Mouse (Mus musculus) hindbrain, embryonic 13.5 days (tissue): ENCODE results near the gene Trim24. TPM values are rescaled to one million over a fixed set of nuclear protein-coding genes. Genes with fewer than 3 reads are reported as not detected.
A peak's percentile ranks its signal among the peaks of the same experiment; 100 is the strongest.
"Not testable (repeated sequence)": the region's sequence is repeated elsewhere in the genome, so short reads cannot be mapped to it uniquely, and the experiment has no call there.

ENCODE experiments used
- ATAC-seq: fragments of 200-750 bp; cut with Nextera tagmentation; 2 replicates; pipeline ENCODE4 v1.8.0; 2017; ENCODE audit warnings: moderate TSS enrichment; ENCODE audit not compliant: low FRiP score
- H3K27ac ChIP-seq: fragments of 300-500 bp; sonication (generic); 2 replicates; pipeline ENCODE4 v1.5.1; 2015; ENCODE audit warnings: inconsistent platforms, mild to moderate bottlenecking, moderate library complexity
- H3K27me3 ChIP-seq: fragments of 300-500 bp; sonication (generic); 2 replicates; pipeline ENCODE4 v1.6.1; 2015; ENCODE audit warnings: mild to moderate bottlenecking, inconsistent platforms
- H3K36me3 ChIP-seq: fragments of 300-500 bp; sonication (generic); 2 replicates; pipeline ENCODE4 v1.6.1; 2015; ENCODE audit warnings: mild to moderate bottlenecking, inconsistent platforms
- H3K4me1 ChIP-seq: fragments of 300-500 bp; sonication (generic); replicated peaks from 2 replicates; pipeline ENCODE4 v1.6.1; 2015; ENCODE audit warnings: inconsistent platforms
- H3K4me2 ChIP-seq: fragments of 300-500 bp; sonication (generic); 2 replicates; pipeline ENCODE4 v1.6.1; 2015; ENCODE audit warnings: inconsistent platforms, mild to moderate bottlenecking, moderate library complexity
- H3K4me3 ChIP-seq: fragments of 300-500 bp; sonication (generic); 2 replicates; pipeline ENCODE4 v1.5.1; 2015; ENCODE audit warnings: mild to moderate bottlenecking, inconsistent platforms
- H3K9ac ChIP-seq: fragments of 300-500 bp; sonication (generic); 2 replicates; pipeline ENCODE4 v1.6.1; 2015; ENCODE audit warnings: mild to moderate bottlenecking, inconsistent platforms
- H3K9me3 ChIP-seq: fragments of 300-500 bp; sonication (generic); 2 replicates; pipeline ENCODE4 v1.6.1; 2016; ENCODE audit warnings: inconsistent platforms
- WGBS: fragments of 180-500 bp; shearing (Covaris S2); methylation state at CpG from one replicate; pipeline ENCODE4 v1.1.7; 2015; 5-methylcytosine and 5-hydroxymethylcytosine counted together
- polyA plus RNA-seq: library from polyadenylated mRNA; unstranded; fragments of >200 nt; fragmentation: Nextera tagmentation; extraction: Ambion mirVana; gene quantifications from 2 replicates; pipeline ENCODE4 v1.2.1, GENCODE M21; 2015

Trim24 gene
- polyA plus RNA-seq, 1 experiment from 2014 or later, result 21.6 TPM

DNA sequence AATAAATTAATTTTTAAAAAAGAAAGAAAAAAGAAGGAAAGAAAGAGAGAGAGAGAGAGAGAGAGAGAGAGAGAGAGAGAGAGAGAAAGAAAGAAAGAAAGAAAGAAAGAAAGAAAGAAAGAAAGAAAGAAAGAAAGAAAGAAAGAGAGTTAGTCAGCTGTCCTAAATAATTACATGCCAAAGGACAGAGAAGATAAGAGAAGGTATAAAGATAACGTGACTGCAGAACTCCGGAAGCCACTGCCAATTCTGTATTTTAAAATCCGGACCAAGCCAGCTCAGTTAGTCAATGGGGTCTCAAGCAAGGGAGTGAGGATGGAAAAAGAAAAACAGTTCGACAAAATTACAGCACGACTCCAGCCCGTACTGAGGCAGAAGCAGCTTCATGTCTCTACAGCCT lies 25.7 kb upstream of the Trim24 start:
- 91% methylated on average over 6 of the region's 6 CpGs for WGBS
- not testable (repeated sequence) for H3K9me3 ChIP-seq, H3K9ac ChIP-seq, H3K4me2 ChIP-seq, H3K36me3 ChIP-seq, H3K27ac ChIP-seq, H3K4me3 ChIP-seq, H3K4me1 ChIP-seq, ATAC-seq, H3K27me3 ChIP-seq

DNA sequence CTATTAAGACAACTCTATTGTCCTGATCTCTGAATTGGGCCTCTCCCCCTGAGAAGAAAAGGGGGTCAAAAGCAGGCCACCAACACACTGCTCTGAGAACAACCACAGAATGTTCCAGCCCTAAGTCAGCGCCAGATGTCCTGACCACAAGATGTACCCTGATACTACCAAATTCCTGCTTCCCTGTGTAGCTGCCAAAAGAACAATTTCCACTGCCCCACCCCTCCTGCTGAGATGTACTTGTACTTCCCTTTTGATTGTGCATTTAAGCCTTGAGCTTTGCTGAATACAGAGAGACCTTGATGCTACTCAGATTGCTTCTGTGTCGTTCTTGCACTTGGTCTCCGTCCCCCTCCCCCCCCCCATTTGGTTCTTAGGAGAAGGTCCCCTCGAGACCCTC lies 23.1 kb upstream of the Trim24 start:
- not testable (repeated sequence) for H3K4me1 ChIP-seq, H3K9ac ChIP-seq, H3K36me3 ChIP-seq, H3K4me3 ChIP-seq, H3K27ac ChIP-seq, ATAC-seq, H3K4me2 ChIP-seq, H3K27me3 ChIP-seq
- peaks cover 13% of the 10 kb centered on the region; the same call in 1 of the 2 replicates for H3K9me3 ChIP-seq
- WGBS, result 88% methylated on average over 4 of the region's 4 CpGs

DNA sequence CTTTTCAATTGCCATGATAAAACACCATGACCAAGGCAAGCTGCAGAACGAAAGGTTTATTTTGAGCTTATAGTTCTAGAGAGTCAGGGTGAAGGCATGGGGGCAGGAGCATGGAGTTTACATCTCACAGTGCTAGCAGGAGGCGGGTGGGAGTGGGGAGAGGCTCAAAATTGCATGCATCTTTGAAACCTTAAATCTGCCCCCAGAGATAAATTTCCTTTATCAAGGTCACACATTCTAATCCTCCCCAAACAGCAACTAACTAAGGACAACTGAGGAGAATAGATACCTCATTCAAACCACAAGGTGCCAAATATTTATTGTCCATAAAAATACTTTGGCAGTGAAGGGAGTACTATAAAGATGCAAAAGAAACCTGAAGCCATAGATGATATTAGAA lies 19.3 kb upstream of the Trim24 start:
- Histone ChIP-seq H3K4me2 (no peak overlapping the region), H3K9me3 (peaks cover 13% of the 10 kb centered on the region; the same call in 1 of the 2 replicates), H3K36me3 (no peaks in the 10 kb centered on the region), H3K4me1 (no peaks in the 10 kb centered on the region), H3K27ac (no peak overlapping the region), H3K4me3 (no peak overlapping the region), H3K27me3 (no peaks in the 10 kb centered on the region), H3K9ac (no peak overlapping the region)
- no peak for ATAC-seq
- 85% methylated on average over 2 of the region's 2 CpGs for WGBS

DNA sequence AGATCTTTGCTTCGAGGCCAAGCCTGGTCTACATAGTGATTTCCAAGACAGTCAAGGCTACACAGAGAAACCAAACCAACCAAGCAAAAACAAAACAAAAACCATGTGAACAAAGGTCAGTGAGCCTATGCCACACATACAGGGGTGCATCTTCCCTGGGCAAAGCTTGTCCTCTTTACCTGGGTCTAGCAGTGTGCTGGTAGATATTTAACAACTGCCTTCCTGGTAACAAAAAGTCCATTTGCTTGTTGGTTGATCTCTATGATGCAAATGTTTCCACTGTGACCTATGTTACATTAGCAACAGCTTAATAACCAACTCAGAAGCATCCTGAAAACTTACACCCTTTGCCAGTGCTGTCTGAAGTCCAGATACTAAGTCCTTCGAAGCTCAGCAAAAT lies 17.3 kb upstream of the Trim24 start:
- Histone ChIP-seq H3K27me3 (no peaks in the 10 kb centered on the region), H3K4me3 (no peak overlapping the region), H3K27ac (no peak overlapping the region), H3K4me2 (no peak overlapping the region), H3K9me3 (peaks cover 9% of the 10 kb centered on the region; the same call in 1 of the 2 replicates), H3K4me1 (no peaks in the 10 kb centered on the region), H3K9ac (no peak overlapping the region), H3K36me3 (no peaks in the 10 kb centered on the region)
- 92% methylated on average over 2 of the region's 2 CpGs for WGBS
- ATAC-seq, result no peak

DNA sequence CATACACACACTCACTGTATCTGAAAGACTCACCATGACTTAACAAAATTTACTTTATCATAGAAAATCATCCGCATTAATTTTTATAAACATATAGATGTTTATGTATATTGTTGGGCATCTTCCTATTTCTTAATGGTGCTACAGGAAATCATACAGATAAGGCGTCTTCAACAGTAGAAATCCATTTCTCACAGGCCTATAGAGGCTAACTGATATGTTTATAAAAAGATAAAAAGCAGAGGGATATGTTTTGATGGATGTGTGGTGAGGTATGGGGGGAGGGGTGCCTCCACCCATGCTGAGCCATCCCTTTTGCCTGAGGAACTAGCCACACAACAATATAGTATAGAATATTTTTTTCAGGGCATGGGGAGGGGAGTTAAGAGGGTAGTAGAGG lies 15.2 kb upstream of the Trim24 start:
- no peak overlapping the region for H3K27ac ChIP-seq

DNA sequence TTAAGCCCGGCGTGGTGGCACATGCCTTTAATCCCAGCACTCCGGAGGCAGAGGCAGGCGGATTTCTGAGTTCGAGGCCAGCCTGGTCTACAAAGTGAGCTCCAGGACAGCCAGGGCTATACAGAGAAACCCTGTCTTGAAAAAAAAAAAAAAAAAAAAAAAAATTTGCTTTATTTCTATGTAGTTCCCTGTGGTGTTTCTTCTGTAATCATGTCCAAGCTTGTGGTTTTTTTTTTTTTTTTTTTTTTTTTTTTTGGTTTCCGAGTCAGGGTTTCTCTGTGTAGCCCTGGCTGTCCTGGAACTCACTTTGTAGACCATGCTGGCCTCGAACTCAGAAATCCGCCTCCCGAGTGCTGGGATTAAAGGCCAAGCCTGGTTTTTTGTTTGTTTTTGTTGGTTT lies 14.3 kb upstream of the Trim24 start:
- H3K9ac ChIP-seq, H3K27me3 ChIP-seq, H3K36me3 ChIP-seq, ATAC-seq, H3K9me3 ChIP-seq, H3K4me3 ChIP-seq, H3K4me1 ChIP-seq, H3K4me2 ChIP-seq, H3K27ac ChIP-seq: not testable (repeated sequence)
- 95% methylated on average over 9 of the region's 9 CpGs for WGBS

More for the DNA sequence above, 15.2 kb upstream of the Trim24 start:
- 80% methylated on average over 2 of the region's 2 CpGs for WGBS
- H3K4me3 ChIP-seq, result no peak overlapping the region
- H3K4me2 ChIP-seq, result no peak overlapping the region
- no peak overlapping the region for H3K9ac ChIP-seq
- H3K36me3 ChIP-seq, result no peaks in the 10 kb centered on the region
- no peaks in the 10 kb centered on the region for H3K4me1 ChIP-seq
- ATAC-seq, result no peak
- H3K9me3 ChIP-seq, result peaks cover 4% of the 10 kb centered on the region; the same call in 1 of the 2 replicates
- no peaks in the 10 kb centered on the region for H3K27me3 ChIP-seq

DNA sequence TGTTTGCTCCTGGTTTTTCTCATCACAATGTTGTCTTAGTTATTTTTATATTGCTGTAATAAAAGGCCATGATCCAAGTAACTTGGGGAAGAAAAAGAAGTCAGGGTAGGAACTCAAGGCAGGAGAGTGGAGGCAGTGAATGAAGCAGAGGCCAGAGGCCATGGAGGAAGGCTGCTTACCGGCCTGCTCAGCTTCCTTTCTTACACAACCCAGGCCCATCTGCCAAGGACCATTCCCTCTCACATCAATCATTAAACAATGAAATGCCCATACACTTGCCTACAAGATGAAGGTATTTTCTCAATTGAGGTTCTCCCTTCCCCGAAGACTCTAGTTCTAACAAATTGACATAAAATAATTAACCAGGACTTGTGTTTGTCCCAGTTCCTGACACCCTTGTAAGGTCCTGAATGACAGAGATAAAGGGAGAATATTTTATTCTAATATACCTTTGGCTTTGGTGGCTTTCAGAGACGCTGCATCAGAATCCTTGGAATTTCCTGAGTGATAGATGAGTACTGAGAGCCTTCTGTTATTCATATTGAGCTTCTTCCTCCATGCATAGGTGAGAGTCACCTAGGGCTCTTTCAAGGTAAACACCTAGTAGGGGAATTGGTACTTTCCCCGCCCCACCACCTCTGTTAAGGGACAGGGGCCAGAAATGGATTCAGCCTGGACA lies 13.3 kb upstream of the Trim24 start:
- Histone ChIP-seq H3K27ac (no peak overlapping the region), H3K9ac (no peak overlapping the region), H3K4me2 (no peak overlapping the region), H3K4me1 (no peaks in the 10 kb centered on the region), H3K27me3 (no peaks in the 10 kb centered on the region), H3K4me3 (no peak overlapping the region), H3K36me3 (no peaks in the 10 kb centered on the region), H3K9me3 (no peaks in the 10 kb centered on the region)
- no peak for ATAC-seq
- 57% methylated on average over 4 of the region's 4 CpGs for WGBS

DNA sequence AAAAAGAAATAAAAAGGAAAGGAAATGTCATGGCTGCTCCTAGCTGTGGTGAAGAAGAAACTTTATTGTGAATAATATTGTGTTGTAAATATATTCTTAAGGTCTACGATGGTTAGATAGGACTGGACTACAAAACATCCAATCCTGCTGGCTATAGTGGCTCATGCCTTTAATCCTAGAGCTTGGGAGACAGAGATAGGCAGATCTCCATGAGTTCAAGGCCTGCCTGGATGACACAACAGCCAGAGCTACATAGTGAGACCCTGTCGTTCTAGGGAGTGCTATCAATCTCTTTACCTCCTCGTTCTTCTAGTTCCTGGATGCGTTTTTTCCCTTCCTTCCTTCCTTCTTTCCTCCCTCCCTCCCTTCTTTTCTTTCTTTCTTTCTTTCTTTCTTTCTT lies 12.5 kb upstream of the Trim24 start:
- no peaks in the 10 kb centered on the region for H3K9me3 ChIP-seq
- H3K27ac ChIP-seq, result no peak overlapping the region
- H3K4me3 ChIP-seq, result no peak overlapping the region
- H3K36me3 ChIP-seq, result no peaks in the 10 kb centered on the region
- no peak for ATAC-seq
- H3K27me3 ChIP-seq, result no peaks in the 10 kb centered on the region
- WGBS, result 84% methylated on average over 4 of the region's 4 CpGs
- no peak overlapping the region for H3K9ac ChIP-seq
- H3K4me2 ChIP-seq, result no peak overlapping the region
- no peaks in the 10 kb centered on the region for H3K4me1 ChIP-seq

DNA sequence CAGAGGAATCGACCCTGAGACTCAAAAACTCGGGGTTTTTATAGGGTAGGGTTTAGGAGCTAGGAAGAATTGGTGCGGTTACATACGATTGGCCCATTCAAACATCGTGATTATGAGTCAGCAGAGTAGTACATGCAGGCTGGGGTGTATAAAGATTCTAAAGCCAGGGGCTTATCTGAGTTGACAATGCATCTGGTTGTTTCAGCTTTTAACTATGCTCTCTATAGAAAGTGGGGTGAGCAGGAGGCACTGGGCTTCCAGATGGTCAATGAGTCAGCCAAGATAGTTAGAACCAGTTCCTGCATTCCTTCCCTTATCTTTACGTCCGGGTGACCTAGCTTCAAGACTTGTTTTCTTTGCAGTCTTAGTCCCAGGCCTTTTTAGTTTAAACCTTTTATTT lies 7.7 kb upstream of the Trim24 start:
- 94% methylated on average over 7 of the region's 7 CpGs for WGBS
- no peaks in the 10 kb centered on the region for H3K9me3 ChIP-seq
- no peaks in the 10 kb centered on the region for H3K36me3 ChIP-seq
- H3K4me3 ChIP-seq, result no peak overlapping the region
- no peaks in the 10 kb centered on the region for H3K27me3 ChIP-seq
- no peak for ATAC-seq
- no peak overlapping the region for H3K4me2 ChIP-seq
- H3K9ac ChIP-seq, result no peak overlapping the region
- H3K27ac ChIP-seq, result no peak overlapping the region
- no peaks in the 10 kb centered on the region for H3K4me1 ChIP-seq

DNA sequence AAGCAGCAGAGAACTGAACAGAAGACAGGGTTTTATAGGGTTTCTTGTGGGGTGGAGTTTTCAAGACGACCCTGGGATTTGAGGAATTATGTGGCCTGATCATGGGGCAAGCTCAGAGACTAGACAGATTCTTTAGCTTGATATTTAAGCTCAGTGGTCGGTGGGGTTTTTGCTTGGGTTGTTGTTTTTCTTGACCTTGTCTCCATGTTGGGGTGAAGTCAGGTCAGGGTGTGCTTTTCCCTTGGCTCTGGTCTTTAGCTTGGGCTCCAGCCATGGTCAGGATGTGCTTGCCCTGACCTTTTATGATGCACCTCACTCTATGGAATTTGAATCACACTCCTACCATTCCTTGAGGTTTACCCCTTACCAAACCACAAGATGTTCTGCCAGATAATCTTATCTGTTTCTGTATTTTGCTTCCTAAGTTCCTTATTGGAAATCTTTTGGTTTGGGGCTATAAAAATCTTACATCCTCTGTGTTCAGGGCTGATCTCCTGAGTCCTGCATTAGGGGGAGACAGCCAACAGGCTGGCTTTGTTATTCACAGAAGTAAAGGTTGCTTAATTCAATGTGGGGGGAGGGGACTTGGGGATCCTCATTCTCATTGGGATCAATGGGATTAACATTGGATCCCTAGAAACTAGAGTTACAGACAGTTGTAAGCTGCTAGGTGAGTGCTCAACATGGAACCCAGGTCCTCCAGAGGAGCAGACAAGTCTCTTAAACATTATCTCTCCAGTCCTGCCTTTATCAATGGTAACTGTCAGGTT lies 6.5 kb upstream of the Trim24 start:
- 85% methylated on average over 2 of the region's 2 CpGs for WGBS
- ATAC-seq, result no peak
- no peak overlapping the region for H3K27ac ChIP-seq
- H3K4me2 ChIP-seq, result no peak overlapping the region
- H3K27me3 ChIP-seq, result no peaks in the 10 kb centered on the region
- H3K4me3 ChIP-seq, result no peak overlapping the region
- no peaks in the 10 kb centered on the region for H3K9me3 ChIP-seq
- H3K9ac ChIP-seq, result no peak overlapping the region
- H3K4me1 ChIP-seq, result no peaks in the 10 kb centered on the region
- no peaks in the 10 kb centered on the region for H3K36me3 ChIP-seq

DNA sequence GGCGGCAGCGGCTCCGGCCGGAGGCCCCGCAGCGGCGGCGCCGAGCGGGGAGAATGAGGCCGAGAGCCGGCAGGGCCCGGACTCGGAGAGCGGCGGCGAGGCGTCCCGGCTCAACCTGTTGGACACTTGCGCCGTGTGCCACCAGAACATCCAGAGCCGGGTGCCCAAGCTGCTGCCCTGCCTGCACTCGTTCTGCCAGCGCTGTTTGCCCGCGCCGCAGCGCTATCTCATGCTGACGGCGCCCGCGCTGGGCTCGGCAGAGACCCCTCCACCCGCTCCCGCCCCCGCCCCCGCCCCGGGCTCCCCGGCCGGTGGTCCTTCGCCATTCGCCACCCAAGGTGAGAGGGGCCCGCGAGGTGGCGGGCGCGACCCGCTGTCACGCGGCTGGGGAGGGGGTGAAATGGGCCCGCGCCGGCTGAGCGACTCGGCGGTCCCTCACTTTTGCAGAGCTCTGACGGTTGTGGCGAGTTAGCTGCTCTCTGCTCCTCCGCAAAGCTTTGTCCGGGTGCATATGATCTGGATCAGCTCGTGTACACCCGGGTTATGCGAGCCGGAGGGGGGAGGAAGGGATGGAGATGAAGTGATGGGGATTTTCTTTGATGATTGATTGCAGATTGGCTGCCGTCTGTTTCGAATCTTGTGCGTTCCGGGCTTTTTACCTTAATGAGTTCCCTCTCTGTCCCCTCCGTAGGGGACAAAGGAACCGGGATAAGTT lies 683 bp downstream of the Trim24 start:
- Histone ChIP-seq H3K9ac (peak overlapping the region; percentile 95), H3K9me3 (peaks cover 39% of the 10 kb centered on the region), H3K4me2 (peak overlapping the region; percentile 47), H3K36me3 (peaks cover 27% of the 10 kb centered on the region), H3K27ac (peak overlapping the region; percentile 99), H3K27me3 (no peaks in the 10 kb centered on the region), H3K4me3 (peak overlapping the region; percentile 72), H3K4me1 (no peaks in the 10 kb centered on the region)
- peak; percentile 71 for ATAC-seq
- WGBS, result under 1% methylated on average over 70 of the region's 70 CpGs

DNA sequence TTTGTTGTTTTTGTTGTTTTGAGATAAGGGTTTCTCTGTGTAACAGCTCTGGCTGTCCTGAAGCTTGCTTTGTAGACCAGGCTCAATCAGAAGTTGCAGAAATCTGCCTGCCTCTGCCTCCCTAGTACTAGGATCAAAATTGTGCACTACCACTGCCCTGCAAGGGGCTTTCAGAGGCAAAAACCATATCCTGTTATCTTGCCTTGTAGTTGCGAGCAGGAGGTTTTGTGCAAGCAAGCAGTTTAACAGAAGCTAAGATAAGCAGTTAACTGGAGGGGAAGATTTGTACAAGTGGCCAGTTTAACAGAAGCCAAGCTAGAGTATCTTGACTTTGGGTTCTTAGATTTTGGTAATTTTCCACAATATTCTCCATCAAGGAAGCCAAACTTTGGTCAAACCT lies 2.2 kb downstream of the Trim24 start:
- Histone ChIP-seq H3K9me3 (peaks cover 54% of the 10 kb centered on the region), H3K4me3 (peak overlapping the region; percentile 72; the same call in 1 of the 2 replicates)

More for the DNA sequence above, 2.2 kb downstream of the Trim24 start:
- Histone ChIP-seq H3K4me1 (no peaks in the 10 kb centered on the region), H3K36me3 (peaks cover 43% of the 10 kb centered on the region), H3K27me3 (no peaks in the 10 kb centered on the region), H3K4me2 (no peak overlapping the region), H3K9ac (no peak overlapping the region), H3K27ac (no peak overlapping the region)
- 86% methylated on average over 1 of the region's 1 CpGs for WGBS
- ATAC-seq, result no peak
